In genomic region chr6:91972201-91972646, GRCm38 (mm10) we compare ENCODE assay signal across 9 mouse cellular contexts. TPM values are rescaled to one million over a fixed set of nuclear protein-coding genes. Genes with fewer than 3 reads are reported as not detected.
A peak's percentile ranks its signal among the peaks of the same experiment; 100 is the strongest.
DNase-seq lines count a peak whose midpoint lies in the region; ATAC-seq lines count a peak whose summit lies in the region.
"Had no signal": no experiment of that assay in that cellular context is flagged by ENCODE, and none has a peak within 500 bp of the region (broad histone marks: within the 10 kb centered on the region; RNA-seq: fewer than 3 reads in every experiment).

No protein-coding gene starts in this region.

- DNase-seq in ovary, adult 18-20 months (ENCODE audit: low spot score) = peak; percentile 26
- DNase-seq in ovary, postnatal 10 days (ENCODE audit: low spot score) = no peak
- DNase-seq in forelimb bud, embryonic 11.5 days (ENCODE audit: low read depth, low spot score) = peak; percentile 45
- DNase-seq in liver = peak; percentile 42
- DNase-seq in midbrain, embryonic 14.5 days = peak; percentile 53
- DNase-seq in left cerebral cortex, postnatal 4 days = no peak

- 0 out of 2 replicates have a peak overlapping the region, but pooled peaks have one; percentile 32 for H3K27ac ChIP-seq in midbrain, embryonic 14.5 days (replicated peaks; ENCODE audit: low read depth, low read length)
- no peak overlapping the region for H3K27ac ChIP-seq in forebrain, embryonic 12.5 days

- no peaks in the 10 kb centered on the region; the same call in 1 of the 2 replicates for H3K4me1 ChIP-seq in midbrain, embryonic 14.5 days (ENCODE audit: control insufficient read depth, insufficient read depth, low read length)
- H3K4me1 ChIP-seq in forebrain, embryonic 12.5 days = peaks cover 7% of the 10 kb centered on the region; the same call in 1 of the 2 replicates

- intact Hi-C loops in left cerebral cortex, postnatal 4 days (cut with DNase I) = no loop called here

- WGBS in midbrain, embryonic 14.5 days = 69% methylated on average over 9 of the region's 9 CpGs
- WGBS in forebrain, embryonic 12.5 days = 65% methylated on average over 9 of the region's 9 CpGs

- no peaks in the 10 kb centered on the region for H3K9me3 ChIP-seq in midbrain, embryonic 14.5 days (ENCODE audit: control insufficient read depth, low read length)
- no peaks in the 10 kb centered on the region for H3K9me3 ChIP-seq in forebrain, embryonic 12.5 days
- H3K9me3 ChIP-seq: G1E had no signal

- no peak overlapping the region for H3K4me2 ChIP-seq in midbrain, embryonic 14.5 days (ENCODE audit: low read length)
- no peak overlapping the region for H3K4me2 ChIP-seq in forebrain, embryonic 12.5 days

- no peaks in the 10 kb centered on the region for H3K27me3 ChIP-seq in midbrain, embryonic 14.5 days (ENCODE audit: control insufficient read depth, insufficient read depth, low read length)
- peaks cover 22% of the 10 kb centered on the region for H3K27me3 ChIP-seq in forebrain, embryonic 12.5 days

- ATAC-seq in hematopoietic stem cell, adult 5-6 weeks (replicated peaks in 1 of 2; ENCODE audit: insufficient read depth in 1 of 2, low FRiP score in 2 of 2, low TSS enrichment in 1 of 2, low read depth in 1 of 2, poor library complexity in 2 of 2, severe bottlenecking in 2 of 2) = peak; percentile 87 to 91
- no peak for ATAC-seq in midbrain, embryonic 14.5 days (ENCODE audit: low FRiP score, low TSS enrichment)
- ATAC-seq in forebrain, embryonic 12.5 days (ENCODE audit: low FRiP score) = no peak

- no peak overlapping the region for H3K4me3 ChIP-seq in midbrain, embryonic 14.5 days (replicated peaks; ENCODE audit: low read depth, low read length)
- no peak overlapping the region for H3K4me3 ChIP-seq in forebrain, embryonic 12.5 days (replicated peaks)

- H3K36me3 ChIP-seq in midbrain, embryonic 14.5 days (ENCODE audit: control insufficient read depth, insufficient read depth, low read length) = no peaks in the 10 kb centered on the region
- H3K36me3 ChIP-seq in forebrain, embryonic 12.5 days (replicated peaks) = no peaks in the 10 kb centered on the region
- H3K36me3 ChIP-seq: G1E had no signal

- no peak overlapping the region for H3K9ac ChIP-seq in midbrain, embryonic 14.5 days (replicated peaks; ENCODE audit: low read length)
- H3K9ac ChIP-seq in forebrain, embryonic 12.5 days = no peak overlapping the region

RNA-seq across cellular contexts. Expression of gene Fgd5, which starts 6.5 kb away (rescaled TPM):
- total RNA-seq in hematopoietic stem cell, adult 5-6 weeks (2017) = 5.6 and 7.3 TPM in 2 replicates
- 6.0 and 7.2 TPM in 2 replicates for polyA plus RNA-seq in midbrain, embryonic 14.5 days (2014; fragmentation: Nextera tagmentation; extraction: Ambion mirVana)
- 1 to 10 TPM; 7.5 to 7.9 TPM for total RNA-seq in left cerebral cortex, postnatal 4 days (2021)
- polyA plus RNA-seq in forebrain, embryonic 12.5 days (2016; fragmentation: Nextera tagmentation; extraction: Ambion mirVana) = 7.6 and 12.7 TPM in 2 replicates

Comparison
In these comparisons a context has a peak if more than half of its experiments do, and no peak if none do; other contexts are left out.
1. DNase-seq: peak in ovary, adult 18-20 months (single experiment), forelimb bud, embryonic 11.5 days (single experiment), liver (single experiment) and midbrain, embryonic 14.5 days (single experiment); none in ovary, postnatal 10 days (single experiment) and left cerebral cortex, postnatal 4 days (single experiment).
2. ATAC-seq: peak in hematopoietic stem cell, adult 5-6 weeks (2 of 2); none in midbrain, embryonic 14.5 days (single experiment) and forebrain, embryonic 12.5 days (single experiment).